Mouse (Mus musculus) T-helper 17 cell (primary cell): ENCODE data around the gene Dennd4c.

Source experiments
- in situ Hi-C, 2 experiments: fragments of 300-600 bp; cut with MboI, MseI; formaldehyde crosslinking; loops; 1 replicate in 1 of 2; 2 replicates in 1 of 2; pipeline ENCODE4 v1.15.1; 2025; ENCODE audit warnings: high pct_unique_total_duplicates in 2 of 2

Dennd4c gene

DNA sequence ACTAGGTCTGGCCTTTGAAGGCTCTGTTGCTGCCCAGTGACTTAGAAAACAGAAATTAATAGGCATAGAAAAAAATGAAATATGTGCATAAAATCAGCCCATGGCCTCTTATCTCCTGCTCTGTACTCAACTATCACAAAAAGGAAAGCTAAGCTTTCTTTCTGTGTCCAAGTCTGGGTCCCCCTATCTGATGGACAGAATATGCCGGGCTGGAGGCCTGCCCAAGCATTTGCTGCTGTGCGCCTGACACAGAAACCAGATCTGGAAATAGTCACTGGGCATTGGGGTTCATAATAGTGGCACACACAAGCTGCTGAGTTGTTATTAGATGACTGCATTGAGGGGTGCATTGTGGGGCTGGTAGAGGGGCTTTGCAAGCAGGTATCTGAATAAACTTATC, 131.1 kb downstream of the Dennd4c start:
- in situ Hi-C loops, result loop anchor here in 1 of 2 experiments (25.0 kb wide), 1 partner anchor 1933 kb away; the partner anchor contains the start of genes Gm13287, Gm13288, Ifna11 and Ifna7

- in situ Hi-C loops, result loop anchor here in 1 of 2 experiments (25.0 kb wide), 1 partner anchor 1931 kb away; the partner anchor contains the start of genes Gm13287, Gm13288, Ifna11 and Ifna7
These were observed 132.8 kb downstream of the Dennd4c start for GRCm38 (mm10) chr4:86881178-86881577.

DNA sequence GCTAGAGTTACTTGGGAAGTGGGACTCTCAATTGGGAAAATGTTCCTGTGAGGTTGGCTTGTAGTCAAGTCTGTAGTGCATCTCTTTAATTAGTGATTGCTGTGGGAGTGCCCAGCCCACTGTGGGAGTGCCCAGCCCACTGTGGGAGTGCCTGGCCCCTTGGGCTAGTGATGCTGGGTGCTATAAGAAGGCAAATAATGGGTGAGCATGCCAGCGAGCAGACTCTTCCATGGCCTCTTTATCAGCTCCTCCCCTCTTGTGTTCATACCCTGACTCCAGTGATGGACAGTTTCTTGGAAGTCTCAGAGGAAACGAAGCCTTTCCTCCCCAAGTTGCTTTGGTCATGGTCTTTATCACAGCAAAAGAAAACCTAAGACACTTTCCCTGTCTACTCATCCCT, 134.1 kb downstream of the Dennd4c start:
- in situ Hi-C loops, result loop anchor here in 1 of 2 experiments (25.0 kb wide), 1 partner anchor 1930 kb away; the partner anchor contains the start of genes Gm13287, Gm13288, Ifna11 and Ifna7

GRCm38 (mm10) chr4:86884945-86885344, 136.6 kb downstream of the Dennd4c start:
- in situ Hi-C loops, result loop anchor here in 1 of 2 experiments (25.0 kb wide), 1 partner anchor 1927 kb away; the partner anchor contains the start of genes Gm13287, Gm13288, Ifna11 and Ifna7

- in situ Hi-C loops, result loop anchor here in 1 of 2 experiments (25.0 kb wide), 1 partner anchor 1927 kb away; the partner anchor contains the start of genes Gm13287, Gm13288, Ifna11 and Ifna7
These were observed 137.4 kb downstream of the Dennd4c start for GRCm38 (mm10) chr4:86885790-86886159.

DNA sequence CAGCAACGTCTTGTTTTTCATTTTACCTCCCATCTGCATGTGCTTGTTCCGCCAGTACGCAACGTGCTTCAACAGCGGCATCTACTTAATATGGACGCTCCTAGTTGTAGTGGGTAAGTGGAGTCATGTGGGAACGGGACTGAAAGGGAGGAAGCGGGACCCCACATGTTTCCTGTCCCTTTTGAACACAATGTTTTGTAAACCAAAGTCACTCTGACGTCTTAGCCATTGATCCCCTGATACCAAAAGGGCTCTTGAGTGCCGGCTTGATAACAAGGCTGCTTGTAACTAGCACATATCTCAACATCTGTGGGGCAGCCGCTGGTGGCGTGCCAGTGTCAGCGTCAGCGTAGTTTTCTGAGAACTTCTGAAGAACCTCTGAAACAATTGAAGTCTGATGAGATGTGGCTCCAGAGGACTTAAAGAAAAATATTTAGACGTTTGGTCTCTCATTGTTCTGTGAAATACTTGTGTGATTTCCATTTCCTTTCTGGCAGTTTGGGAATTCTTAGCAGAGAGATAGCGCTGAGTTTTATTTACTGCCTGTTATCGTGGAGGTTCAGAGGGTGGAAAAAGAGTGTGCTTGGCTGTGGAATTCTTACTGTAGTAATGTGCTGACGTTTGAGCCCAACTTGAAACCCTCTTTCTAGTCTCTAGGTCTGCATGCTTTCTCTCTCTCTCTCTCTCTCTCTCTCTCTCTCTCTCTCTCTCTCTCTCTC, 138.0 kb downstream of the Dennd4c start:
- in situ Hi-C loops, result loop anchor here in 1 of 2 experiments (25.0 kb wide), 1 partner anchor 1926 kb away; the partner anchor contains the start of genes Gm13287, Gm13288, Ifna11 and Ifna7

- in situ Hi-C loops, result loop anchor here in 1 of 2 experiments (25.0 kb wide), 1 partner anchor 1924 kb away; the partner anchor contains the start of genes Gm13287, Gm13288, Ifna11 and Ifna7
These were observed 139.5 kb downstream of the Dennd4c start for GRCm38 (mm10) chr4:86887879-86888278.

GRCm38 (mm10) chr4:86897411-86897810, 149.1 kb downstream of the Dennd4c start:
- in situ Hi-C loops, result loop anchor here in 1 of 2 experiments (25.0 kb wide), 1 partner anchor 1915 kb away; the partner anchor contains the start of genes Gm13287, Gm13288, Ifna11 and Ifna7

GRCm38 (mm10) chr4:86898791-86899474, 150.6 kb downstream of the Dennd4c start:
- in situ Hi-C loops, result loop anchor here in 1 of 2 experiments (25.0 kb wide), 1 partner anchor 1913 kb away; the partner anchor contains the start of genes Gm13287, Gm13288, Ifna11 and Ifna7
